Mouse (Mus musculus) liver, embryonic 14.5 days (tissue): ENCODE results near the gene Hoga1. TPM values are rescaled to one million over a fixed set of nuclear protein-coding genes. Genes with fewer than 3 reads are reported as not detected.
"Not testable (repeated sequence)": the region's sequence is repeated elsewhere in the genome, so short reads cannot be mapped to it uniquely, and the experiment has no call there.

Experiments used
- ATAC-seq: fragments of 200-750 bp; cut with Nextera tagmentation; 2 replicates; pipeline ENCODE4 v1.8.0; 2017; ENCODE audit warnings: moderate number of reproducible peaks, mild to moderate bottlenecking, moderate library complexity; ENCODE audit not compliant: insufficient read depth
- DNase-seq, 3 experiments: peaks; one replicate each; pipeline ENCODE4 v3.0.0-alpha.2; 2012 to 2013; ENCODE audit warnings: low read depth in 3 of 3, low spot score in 3 of 3
- H3K27ac ChIP-seq: fragments of 300-500 bp; sonication (generic); 2 replicates; pipeline ENCODE4 v1.5.1; 2014; ENCODE audit warnings: moderate library complexity, mild to moderate bottlenecking, control low read depth, inconsistent platforms
- H3K27me3 ChIP-seq: fragments of 300-500 bp; sonication (generic); 2 replicates; pipeline ENCODE4 v1.6.1; 2014; ENCODE audit warnings: mild to moderate bottlenecking, low read length, moderate library complexity; ENCODE audit not compliant: control insufficient read depth, insufficient read depth
- H3K36me3 ChIP-seq: fragments of 300-500 bp; sonication (generic); replicated peaks from 2 replicates; pipeline ENCODE4 v1.6.1; 2014; ENCODE audit warnings: low read depth; ENCODE audit not compliant: control insufficient read depth, insufficient read depth
- H3K4me1 ChIP-seq, 2 experiments: fragments of 200-500 bp in 1 of 2; fragments of 300-500 bp in 1 of 2; sonication (generic) in 1 of 2; replicated peaks; 2 replicates each; pipeline ENCODE4 v1.6.1; 2012 to 2014; ENCODE audit warnings: antibody characterized with exemption in 1 of 2, inconsistent platforms in 1 of 2, low read length in 1 of 2; ENCODE audit not compliant: control insufficient read depth in 2 of 2, insufficient read depth in 2 of 2
- H3K4me2 ChIP-seq: fragments of 300-500 bp; sonication (generic); 2 replicates; pipeline ENCODE4 v1.6.1; 2014; ENCODE audit warnings: low read depth, mild to moderate bottlenecking, control low read depth, moderate library complexity
- H3K4me3 ChIP-seq, 2 experiments: fragments of 200-500 bp in 1 of 2; fragments of 300-500 bp in 1 of 2; sonication (generic) in 1 of 2; 2 replicates each; pipeline ENCODE4 v1.5.1; 2012 to 2014; ENCODE audit warnings: low read depth in 2 of 2, low read length in 2 of 2, mild to moderate bottlenecking in 2 of 2, control low read depth in 1 of 2, inconsistent platforms in 1 of 2, moderate library complexity in 1 of 2; ENCODE audit not compliant: insufficient read depth in 1 of 2
- H3K9ac ChIP-seq: fragments of 300-500 bp; sonication (generic); replicated peaks from 2 replicates; pipeline ENCODE4 v1.6.1; 2014; ENCODE audit warnings: mild to moderate bottlenecking, control low read depth, moderate library complexity
- H3K9me3 ChIP-seq: fragments of 300-500 bp; sonication (generic); 2 replicates; pipeline ENCODE4 v1.6.1; 2016; ENCODE audit warnings: low read length, mixed read lengths; ENCODE audit not compliant: control insufficient read depth
- CTCF ChIP-seq: IDR thresholded peaks from 2 replicates; pipeline ENCODE4 v1.5.1; 2016; ENCODE audit warnings: antibody characterized with exemption, low read depth, control low read depth
- EP300 ChIP-seq: IDR thresholded peaks from 2 replicates; pipeline ENCODE4 v1.6.1; 2016; ENCODE audit warnings: antibody characterized with exemption, low read depth
- WGBS: fragments of 180-500 bp; shearing (Covaris S2); extraction: QIAGEN DNeasy Blood & Tissue Kit; methylation state at CpG from one replicate; pipeline ENCODE4 v1.1.7; 2014; ENCODE audit not compliant: insufficient replicate concordance; 5-methylcytosine and 5-hydroxymethylcytosine counted together
- polyA plus RNA-seq, 2 experiments: library from polyadenylated mRNA; depleted of rRNA in 1 of 2; stranded (reverse) in 1 of 2; unstranded in 1 of 2; fragments of >200 nt; fragmentation: Nextera tagmentation in 1 of 2; extraction: Ambion mirVana in 1 of 2; gene quantifications; 2 replicates each; pipeline versions ENCODE4 v1.2.1 to v1.2.3; 2012 to 2014

Gene Hoga1
- polyA plus RNA-seq, 2 experiments: 25.8 to 30.4 TPM

DNA sequence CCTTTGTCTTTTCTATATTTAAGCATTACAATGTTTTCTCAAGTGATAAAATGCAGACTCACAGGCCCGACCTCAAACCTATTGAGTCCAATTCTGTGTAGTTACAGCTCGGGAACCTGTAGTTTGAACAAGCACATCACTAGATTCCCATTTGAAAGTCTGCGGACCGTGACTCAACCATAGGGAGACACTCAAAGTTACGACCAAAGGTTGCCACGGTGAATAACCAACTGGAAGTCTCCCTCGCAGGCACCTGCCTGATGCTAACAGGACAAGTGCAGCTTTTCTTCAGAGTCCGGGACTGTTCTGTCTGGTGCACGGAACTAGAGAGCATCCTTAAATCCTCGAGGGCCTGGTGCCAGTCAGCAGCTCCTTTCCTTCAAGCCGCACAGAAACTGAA lies 35.1 kb downstream of the Hoga1 start:
- no peak for TF ChIP-seq EP300
- no peak for TF ChIP-seq CTCF
- Histone ChIP-seq H3K36me3 (no peaks in the 10 kb centered on the region), H3K4me3 (no peak overlapping the region), H3K9me3 (no peaks in the 10 kb centered on the region), H3K27me3 (no peaks in the 10 kb centered on the region), H3K4me2 (no peak overlapping the region), H3K4me1 (peaks cover 1 to 10% of the 10 kb centered on the region in 2 experiments), H3K27ac (no peak overlapping the region), H3K9ac (no peak overlapping the region)
- DNase-seq: no peak
- no peak for ATAC-seq
- WGBS: 70% methylated on average over 11 of the region's 11 CpGs

- not testable (repeated sequence) for H3K9ac ChIP-seq, H3K27ac ChIP-seq, H3K4me2 ChIP-seq, DNase-seq, H3K4me3 ChIP-seq, ATAC-seq, H3K27me3 ChIP-seq, H3K36me3 ChIP-seq, H3K9me3 ChIP-seq
- H3K4me1 ChIP-seq: peaks cover 12 to 14% of the 10 kb centered on the region in 2 experiments
- WGBS: 68% methylated on average over 5 of the region's 5 CpGs
These were observed 36.2 kb downstream of the Hoga1 start for GRCm38 (mm10) chr19:42081613-42082012.

DNA sequence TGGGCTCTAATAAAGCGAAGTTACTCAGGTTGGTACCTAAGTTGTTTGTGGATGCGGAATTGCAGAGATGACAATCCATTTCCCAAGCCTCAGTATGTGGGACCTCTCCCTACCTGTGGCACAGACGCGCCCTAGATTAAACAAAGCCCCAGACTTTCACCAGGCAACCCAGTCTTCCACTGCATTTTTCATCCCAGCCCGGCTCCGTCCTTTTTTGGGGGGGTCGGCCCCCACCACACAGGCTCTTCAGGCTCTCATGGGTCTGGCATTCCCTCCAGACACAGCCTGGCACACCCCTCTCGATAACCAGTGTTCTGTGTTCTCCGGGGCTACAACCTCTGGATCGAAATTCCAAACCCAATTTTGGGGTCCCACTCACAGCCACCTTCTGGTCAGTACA lies 40.3 kb downstream of the Hoga1 start:
- Histone ChIP-seq H3K4me2 (peak overlapping the region; percentile 77), H3K9me3 (no peaks in the 10 kb centered on the region), H3K27ac (no peak overlapping the region), H3K4me1 (peaks cover 11 to 17% of the 10 kb centered on the region in 2 experiments), H3K4me3 (peak overlapping the region; percentile 49 to 60), H3K36me3 (no peaks in the 10 kb centered on the region), H3K27me3 (no peaks in the 10 kb centered on the region), H3K9ac (peak overlapping the region; percentile 48)
- WGBS: 9% methylated on average over 10 of the region's 10 CpGs
- DNase-seq (no peak), ATAC-seq (no peak)
- TF ChIP-seq CTCF (no peak), EP300 (no peak)

DNA sequence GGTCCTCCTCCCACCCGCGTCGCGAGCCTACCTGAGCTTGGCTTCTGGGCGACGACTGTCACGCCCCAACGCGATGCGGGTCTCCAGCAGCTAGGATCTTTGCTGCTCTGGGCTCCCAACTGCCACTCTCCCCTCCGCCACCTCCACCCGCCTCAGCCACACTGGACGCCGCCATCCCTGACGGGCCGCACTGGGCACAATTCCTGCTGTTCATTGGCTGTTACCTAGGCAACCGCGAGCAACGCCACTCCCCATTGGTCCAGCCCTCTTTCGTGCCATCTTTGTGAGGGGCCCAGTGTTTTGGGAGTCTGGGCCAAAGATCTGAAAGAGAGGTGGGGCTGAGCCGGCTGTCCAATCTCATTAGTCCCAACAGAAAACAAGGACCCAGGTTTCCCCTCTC lies 40.8 kb downstream of the Hoga1 start, which contains the start of gene Morn4:
Gene Morn4, minus strand, starts transcription at position 192 of the 400 bp plus-strand sequence.
- 2% methylated on average over 21 of the region's 21 CpGs for WGBS
- H3K36me3 ChIP-seq: no peaks in the 10 kb centered on the region
- peak within 1 kb of the TSS; percentile 77 for H3K4me2 ChIP-seq
- DNase-seq: peak in 2 of 3 experiments; percentile 75 to 78
- peaks cover 13 to 18% of the 10 kb centered on the region in 2 experiments for H3K4me1 ChIP-seq
- peak within 1 kb of the TSS; percentile 48 for H3K9ac ChIP-seq
- peak within 1 kb of the TSS; percentile 49 to 60 for H3K4me3 ChIP-seq
- H3K27me3 ChIP-seq: no peaks in the 10 kb centered on the region
- no peak for TF ChIP-seq CTCF
- TF ChIP-seq EP300: no peak
- no peak for ATAC-seq
- no peaks in the 10 kb centered on the region for H3K9me3 ChIP-seq
- no peak within 1 kb of the TSS for H3K27ac ChIP-seq

GRCm38 (mm10) chr19:42089103-42089747 lies 43.8 kb downstream of the Hoga1 start:
- H3K4me1 ChIP-seq: peaks cover 19 to 21% of the 10 kb centered on the region in 2 experiments
- H3K36me3 ChIP-seq: no peaks in the 10 kb centered on the region
- H3K4me3 ChIP-seq: peak overlapping the region; percentile 22 to 97; a peak in 3 of 4 replicates
- H3K9ac ChIP-seq: peak overlapping the region; percentile 64
- peak overlapping the region; percentile 86 for H3K4me2 ChIP-seq
- ATAC-seq (no peak), DNase-seq (peak in 1 of 3 experiments; percentile 35)
- 13% methylated on average over 14 of the region's 14 CpGs for WGBS
- H3K9me3 ChIP-seq: no peaks in the 10 kb centered on the region
- H3K27ac ChIP-seq: peak overlapping the region; percentile 94
- no peaks in the 10 kb centered on the region for H3K27me3 ChIP-seq
- TF ChIP-seq EP300 (no peak), CTCF (peak; percentile 37)
